Mouse (Mus musculus) ES-E14 (cell line): ENCODE results near the gene Amigo3.

Experiments used
- MAFK ChIP-seq: IDR thresholded peaks from 2 replicates; pipeline ENCODE4 v1.6.1; 2014; ENCODE audit warnings: mild to moderate bottlenecking, low read depth, low read length, inconsistent platforms; ENCODE audit not compliant: insufficient read depth
- ZC3H11A ChIP-seq: IDR thresholded peaks from 2 replicates; pipeline ENCODE4 v1.6.1; 2012; ENCODE audit warnings: low read depth, mild to moderate bottlenecking, inconsistent platforms, low read length, borderline replicate concordance

GRCm38 (mm10) chr9:108067199-108067598 lies 14.2 kb downstream of the Amigo3 start:
- TF ChIP-seq MAFK (no peak), ZC3H11A (no peak)
